Mouse (Mus musculus) right cerebral cortex, postnatal 14 days (tissue): ENCODE measurements at regions not wholly inside any gene's neighbourhood (a gene's known extent, or its start where the extent isn't known, plus 50 kb on each side); places are given as distances from the start of the nearest gene placed in this dataset.

Experiments
- DNase-seq: peaks from one replicate; pipeline ENCODE4 v3.0.0; 2022

DNA sequence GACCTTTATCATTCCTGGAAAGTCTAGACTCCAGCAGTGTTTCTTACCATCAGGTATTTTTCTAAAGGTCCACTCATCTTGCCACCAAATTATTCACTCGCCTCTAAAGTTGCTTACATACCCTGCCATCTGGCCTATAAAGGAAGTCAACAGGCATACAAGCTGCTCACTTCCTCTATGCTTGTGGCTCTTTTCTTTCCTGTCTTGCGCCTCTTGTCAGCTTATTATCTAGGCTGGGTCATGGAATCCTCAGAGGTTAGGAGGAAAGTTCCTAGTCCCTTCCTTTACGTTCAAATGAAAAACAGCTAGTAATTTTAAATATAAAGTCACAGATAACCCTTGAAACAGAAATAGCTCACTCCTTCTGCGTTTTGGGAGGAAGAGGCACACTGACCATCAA is 97.9 kb downstream of the Lipi start:
- DNase-seq: no peak

DNA sequence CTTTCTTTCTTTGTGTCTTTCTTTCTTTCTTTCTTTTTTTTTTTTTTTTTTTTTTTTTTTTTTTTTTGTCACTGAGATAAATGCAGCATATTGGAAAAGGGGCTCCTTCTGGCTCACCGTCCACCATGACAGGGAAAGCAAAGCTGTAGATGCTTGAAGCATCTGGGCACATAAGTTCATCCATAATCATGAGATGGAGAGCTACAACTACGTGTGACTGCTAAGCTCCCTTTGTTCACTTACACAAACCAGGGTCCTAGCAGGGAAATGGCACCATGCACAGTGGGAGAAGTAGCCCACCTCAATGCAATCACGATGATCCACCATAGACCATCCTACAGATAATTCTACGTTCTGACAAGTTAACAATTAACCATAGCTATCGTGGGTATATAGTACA is 102.0 kb downstream of the Lipi start:
- DNase-seq: no peak

GRCm38 (mm10) chr16:75465420-75465975 is 120.4 kb downstream of the Lipi start:
- no peak for DNase-seq

DNA sequence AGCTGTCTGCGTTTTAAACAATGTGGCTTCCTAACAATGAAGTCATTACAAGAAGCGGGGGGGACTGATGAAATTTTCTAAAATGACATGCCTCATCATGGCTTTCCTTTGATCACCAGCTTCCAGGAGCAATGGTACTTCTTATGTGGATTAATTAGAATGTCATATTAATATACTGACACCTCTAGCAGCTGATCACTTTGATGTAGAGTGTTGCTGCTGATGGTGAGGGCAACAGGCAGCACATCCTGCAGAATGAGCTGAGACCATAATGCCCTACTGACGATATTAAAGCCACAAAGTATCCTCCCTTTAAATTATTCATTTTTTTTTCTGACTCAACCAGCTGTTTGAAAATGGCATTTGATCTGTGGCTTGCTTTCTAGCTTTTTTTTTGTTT is 123.7 kb downstream of the Lipi start:
- no peak for DNase-seq

DNA sequence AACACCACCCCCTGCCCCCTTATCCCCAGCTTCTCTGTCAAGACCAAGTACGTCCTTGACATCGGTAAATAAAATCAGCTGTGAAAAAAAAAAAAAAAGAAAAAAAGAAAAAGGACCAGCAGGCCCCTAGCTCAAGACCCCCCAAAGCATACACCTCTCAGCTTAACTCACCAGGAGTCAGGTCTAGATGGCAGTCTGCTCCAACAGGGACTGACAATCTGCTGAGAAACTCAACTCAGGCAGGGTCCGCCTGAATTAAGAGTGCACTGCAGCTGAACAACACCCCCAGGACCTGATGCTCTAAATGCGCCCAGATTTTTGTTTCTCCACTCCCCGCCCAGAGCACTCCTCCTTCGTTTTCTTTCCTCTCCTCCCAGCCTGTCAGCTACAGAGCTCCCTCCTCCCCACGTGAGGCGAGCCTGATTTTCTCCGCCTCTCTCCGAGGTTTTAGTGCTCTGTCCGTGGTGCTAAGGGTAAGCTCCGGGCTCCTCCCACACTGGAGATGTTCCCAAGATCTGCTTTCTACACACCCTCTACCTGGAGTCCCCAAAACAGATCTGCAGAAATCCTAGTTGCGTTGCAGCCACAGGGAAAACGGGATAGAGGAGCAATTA is 138.9 kb downstream of the Lipi start:
- peak; percentile 31 for DNase-seq

DNA sequence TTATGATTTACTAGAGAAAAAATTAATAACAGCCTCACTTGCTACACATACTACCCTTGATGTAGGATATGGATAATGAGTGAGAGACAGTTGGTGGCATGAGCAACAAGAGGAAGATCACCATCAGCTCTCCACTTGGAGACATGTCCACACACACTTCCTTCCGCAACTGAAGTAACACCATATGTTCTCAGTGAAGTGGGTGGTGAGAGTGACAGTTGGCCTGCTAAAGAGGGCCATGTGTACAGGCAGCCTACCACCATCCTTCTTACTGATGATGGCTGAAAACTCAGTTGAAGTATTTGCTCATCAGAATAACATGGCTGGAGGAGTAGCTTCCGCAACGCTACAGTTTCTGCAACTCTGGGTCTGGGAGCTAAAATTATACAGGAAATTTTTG is 146.6 kb downstream of the Lipi start:
- DNase-seq: no peak

- DNase-seq: no peak
These were observed 152.6 kb downstream of the Lipi start for GRCm38 (mm10) chr16:75433227-75433626.

- DNase-seq: no peak
These were observed 201.2 kb downstream of the Lipi start for GRCm38 (mm10) chr16:75384526-75385222.

DNA sequence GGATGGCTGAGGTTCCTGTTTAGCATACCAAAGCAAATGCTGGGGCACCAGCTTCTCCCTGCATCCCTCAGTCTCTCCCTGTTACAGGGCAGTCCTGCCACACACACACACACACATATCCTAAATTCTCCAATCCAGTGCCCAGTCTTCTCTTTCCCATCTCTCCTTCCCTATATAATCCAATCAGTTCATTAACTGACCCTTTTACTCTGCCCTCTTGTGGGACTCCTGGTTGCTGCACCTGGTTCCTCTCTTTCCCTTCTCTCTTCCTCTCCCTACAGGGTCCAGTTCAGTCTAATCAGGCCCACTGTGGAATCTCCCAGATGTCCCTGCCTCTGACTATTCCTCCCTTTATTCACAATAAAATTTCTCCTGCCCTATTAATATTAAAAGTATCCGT is 204.7 kb downstream of the Lipi start:
- no peak for DNase-seq

GRCm38 (mm10) chr16:75369700-75370099 is 216.2 kb downstream of the Lipi start:
- DNase-seq: no peak

DNA sequence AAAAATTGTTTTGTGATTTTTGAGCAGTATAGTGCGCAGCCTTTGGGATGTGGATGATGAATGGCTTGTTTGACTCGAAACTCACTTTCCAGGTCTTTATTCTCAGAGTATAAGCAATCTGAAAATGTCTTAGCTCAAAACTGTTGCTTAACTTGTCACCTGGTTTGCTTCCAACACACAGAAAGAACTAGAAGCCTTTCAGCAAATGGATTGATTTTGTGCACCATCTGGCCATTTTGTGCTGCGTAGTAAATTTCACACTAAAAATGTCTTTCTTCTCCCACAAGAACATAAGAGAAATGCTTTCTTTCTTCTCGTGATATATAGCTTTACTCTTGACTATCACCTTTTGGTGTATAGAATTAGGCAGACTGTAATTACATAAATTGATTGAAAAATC is 219.1 kb downstream of the Lipi start:
- DNase-seq: no peak

GRCm38 (mm10) chr16:75365361-75365994 is 220.4 kb downstream of the Lipi start:
- DNase-seq: no peak

GRCm38 (mm10) chr16:75362095-75362494 is 223.8 kb downstream of the Lipi start:
- DNase-seq: no peak

DNA sequence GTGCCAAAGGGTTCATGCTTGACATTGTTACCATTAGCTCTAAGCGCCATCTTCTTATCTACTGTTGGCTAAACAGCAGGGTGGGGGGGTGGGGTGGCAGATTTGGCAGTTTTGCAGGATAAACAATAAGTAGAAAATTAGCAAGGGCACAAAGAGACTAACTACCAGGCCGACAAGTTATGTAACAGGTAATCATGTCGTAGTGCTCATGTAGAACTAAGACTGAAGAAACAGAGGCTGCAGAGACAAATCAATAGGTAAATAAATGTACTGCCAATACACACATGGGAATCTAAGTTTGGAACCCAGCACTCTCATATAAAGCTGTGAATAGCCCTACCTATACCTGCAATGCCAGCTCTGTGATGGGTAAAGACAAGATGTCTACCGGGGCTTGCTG is 225.1 kb downstream of the Lipi start:
- no peak for DNase-seq

- no peak for DNase-seq
These were observed 232.5 kb downstream of the Lipi start for GRCm38 (mm10) chr16:75353394-75353793.

DNA sequence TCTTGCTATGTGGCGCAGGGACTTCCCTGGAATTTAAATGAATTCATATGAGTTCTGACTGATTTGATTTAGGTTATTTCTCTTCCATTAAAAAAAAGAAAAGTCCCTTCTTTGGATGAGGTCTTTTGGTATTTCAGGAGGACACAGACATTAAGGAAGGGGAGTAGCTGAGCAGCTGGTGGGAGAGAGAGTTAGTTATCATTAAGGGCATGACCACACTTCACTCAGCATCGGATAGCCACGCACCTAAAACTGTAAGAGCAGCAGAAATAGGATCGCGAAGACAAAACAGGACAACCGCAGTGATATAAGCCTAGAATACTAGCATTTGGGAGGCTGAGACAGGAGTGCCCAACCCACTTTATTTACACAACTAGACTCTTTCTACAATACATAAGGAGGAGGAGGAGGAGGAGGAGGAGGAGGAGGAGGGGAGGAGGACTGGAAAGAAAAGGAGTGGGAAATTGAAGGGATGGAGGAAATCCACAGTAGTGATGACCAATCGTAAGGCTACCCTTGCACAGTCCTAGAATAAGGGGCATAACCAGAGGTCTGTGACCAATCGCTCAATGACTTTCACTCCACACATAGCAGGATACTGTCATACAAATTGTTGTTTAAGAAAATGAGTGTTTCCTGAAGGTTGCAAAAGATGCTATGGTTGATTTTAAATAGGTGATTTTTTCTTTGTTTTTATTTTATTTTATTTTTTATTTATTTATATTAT is 241.5 kb downstream of the Lipi start:
- DNase-seq: no peak

GRCm38 (mm10) chr16:75343028-75343901 is 242.6 kb downstream of the Lipi start:
- DNase-seq: no peak

GRCm38 (mm10) chr16:75334228-75334627 is 251.6 kb downstream of the Lipi start:
- DNase-seq: no peak

DNA sequence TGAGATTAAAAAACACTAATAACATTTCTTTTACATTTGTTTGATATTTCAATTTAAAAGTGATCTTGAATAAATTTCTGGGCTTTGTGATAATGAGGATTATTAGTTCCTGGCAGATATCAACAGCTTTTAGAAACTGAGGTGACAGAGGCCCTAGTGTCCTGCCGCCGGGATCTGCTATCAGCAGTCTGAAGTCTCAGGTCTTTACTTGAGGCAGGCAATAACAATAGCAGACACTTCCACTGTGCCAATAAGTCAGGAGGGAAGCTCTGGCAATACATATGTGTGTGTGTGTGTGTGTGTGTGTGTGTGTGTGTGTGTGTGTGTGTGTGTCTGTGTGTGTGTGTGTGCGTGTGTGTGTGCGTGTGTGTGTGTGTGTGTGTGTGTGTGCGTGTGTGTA is 252.1 kb downstream of the Lipi start:
- no peak for DNase-seq

DNA sequence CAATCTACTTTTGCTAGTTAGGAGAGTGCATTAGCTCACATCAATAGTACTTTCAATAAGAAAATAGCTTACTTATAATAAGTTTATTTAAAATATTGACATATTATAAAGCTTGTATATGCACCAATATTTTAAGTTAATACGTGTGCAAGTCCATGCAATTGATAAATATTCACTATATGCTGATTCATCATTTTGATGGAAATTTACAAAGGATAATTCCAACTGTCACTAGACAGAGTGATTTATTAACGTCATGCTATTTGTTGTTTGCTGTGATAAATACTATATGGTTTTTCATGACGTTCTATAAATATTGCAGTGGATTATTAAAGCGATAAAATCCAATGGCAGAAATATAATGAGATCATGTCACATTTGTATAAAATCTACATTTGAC is 253.0 kb downstream of the Lipi start:
- no peak for DNase-seq

- no peak for DNase-seq
These were observed 260.6 kb downstream of the Lipi start for GRCm38 (mm10) chr16:75325296-75325695.

DNA sequence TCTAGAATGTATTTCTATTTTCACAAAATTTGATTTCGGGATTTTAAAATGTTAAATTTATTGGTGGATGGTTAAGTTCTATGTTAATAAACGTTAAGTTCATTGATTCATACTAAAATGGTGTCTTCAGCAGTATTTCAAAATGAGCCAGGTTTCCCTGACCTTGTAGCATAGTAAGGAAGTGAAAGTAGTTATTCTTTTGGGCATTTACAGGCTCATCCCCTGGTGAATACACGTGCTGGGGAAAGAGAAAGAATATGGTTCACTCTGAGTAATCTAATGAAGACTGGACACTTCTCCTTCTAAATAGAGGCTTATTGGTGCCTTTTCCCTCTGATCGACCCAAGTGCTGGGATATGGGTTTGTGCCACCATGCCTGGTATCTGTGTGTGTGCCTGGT is 281.1 kb downstream of the Lipi start:
- DNase-seq: no peak
